Mouse (Mus musculus): ENCODE measurements around the gene Kpnb1. TPM values are rescaled to one million over a fixed set of nuclear protein-coding genes. Genes with fewer than 3 reads are reported as not detected.

The Kpnb1 gene
- total RNA-seq, 2 experiments from 2014 or later: 86.3 to 94.8 TPM

GRCm38 (mm10) chr11:97114671-97115601, 72.7 kb downstream of the Kpnb1 start, which contains the start of gene Tbx21:
TSS of gene Tbx21 (minus strand) at chr11:97115331.
- intact Hi-C loops (cut with DNase I): no loop called here
- no peak for DNase-seq

- no peak for DNase-seq
These were observed 75.1 kb downstream of the Kpnb1 start for GRCm38 (mm10) chr11:97112519-97113125.

More at GRCm38 (mm10) chr11:97112519-97113125, 75.1 kb downstream of the Kpnb1 start:
- intact Hi-C loops (cut with DNase I): no loop called here

Small RNA genes lying within 50 kb of the gene (microRNA-seq; reads per million reads assigned to microRNA genes)
- 0.27 to 1.4 reads per million in 2 experiments for gene Mir7235

Other genes starting within 250 kb of the Kpnb1 start
- 10 to 100 TPM; 14.1 to 15.0 TPM for gene Pnpo, start 243.9 kb downstream of the Kpnb1 start, total RNA-seq (2021)
- gene Sp2, start 204.9 kb downstream of the Kpnb1 start, total RNA-seq (2021): 10 to 100 TPM; 11.4 to 12.0 TPM
- gene Sp6, start 174.5 kb downstream of the Kpnb1 start, total RNA-seq (2021): under 1 TPM; 0.07 to 0.12 TPM
- 10 to 100 TPM; 10.2 to 11.6 TPM for gene Scrn2, start 157.9 kb downstream of the Kpnb1 start, total RNA-seq (2021)
- gene Lrrc46, start 146.5 kb downstream of the Kpnb1 start, total RNA-seq (2021): under 1 TPM; 0.27 to 0.69 TPM
- 10 to 100 TPM; 79.9 to 88.0 TPM for gene Mrpl10, start 146.3 kb downstream of the Kpnb1 start, total RNA-seq (2021)
- 1 to 10 TPM; 4.6 to 4.9 TPM for gene Osbpl7, start 137.3 kb downstream of the Kpnb1 start, total RNA-seq (2021)
- gene Tbx21, start 72.5 kb downstream of the Kpnb1 start, total RNA-seq (2021): under 1 TPM in 1 of 2 experiments, not detected in 1; 0.12 TPM
- 10 to 100 TPM; 13.4 to 15.8 TPM for gene Tbkbp1, start 36.4 kb downstream of the Kpnb1 start, total RNA-seq (2021)
- gene Npepps, start 92.8 kb upstream of the Kpnb1 start, total RNA-seq (2021): 10 to 100 TPM; 65.4 to 70.8 TPM
- 10 to 100 TPM; 42.7 to 51.2 TPM for gene Mrpl45, start 127.8 kb upstream of the Kpnb1 start, total RNA-seq (2021)
- gene Gpr179, start 164.2 kb upstream of the Kpnb1 start, total RNA-seq (2021): under 1 TPM; 0.02 to 0.05 TPM
- gene Socs7, start 174.7 kb upstream of the Kpnb1 start, total RNA-seq (2021): 10 to 100 TPM; 16.1 to 19.6 TPM
- 10 to 100 TPM; 24.8 to 25.1 TPM for gene Arhgap23, start 227.7 kb upstream of the Kpnb1 start, total RNA-seq (2021)